Mouse (Mus musculus): ENCODE results near the gene Nmd3. TPM values are rescaled to one million over a fixed set of nuclear protein-coding genes. Genes with fewer than 3 reads are reported as not detected.
A peak's percentile ranks its signal among the peaks of the same experiment; 100 is the strongest.

Gene Nmd3
- polyA plus RNA-seq, 1 experiment from 2014 or later: 64.0 TPM

- no peaks in the 10 kb centered on the region for H3K9me3 ChIP-seq (ENCODE audit: low read length)
- peak overlapping the region; percentile 88 for H3K4me2 ChIP-seq (ENCODE audit: low read depth, low read length)
- TF ChIP-seq EP300 (IDR thresholded peaks at IDR 0.05; ENCODE audit: low read depth): no peak
- WGBS (ENCODE audit: insufficient replicate concordance): 31% methylated on average over 7 of the region's 7 CpGs
- peaks cover 6% of the 10 kb centered on the region; the same call in 1 of the 2 replicates for H3K4me1 ChIP-seq (ENCODE audit: insufficient read depth)
- peak overlapping the region; percentile 91 for H3K9ac ChIP-seq (replicated peaks)
- no peaks in the 10 kb centered on the region for H3K27me3 ChIP-seq (ENCODE audit: insufficient read depth, low read length)
- H3K27ac ChIP-seq (ENCODE audit: low read depth): peak overlapping the region; percentile 94; the same call in 1 of the 2 replicates
- H3K36me3 ChIP-seq (replicated peaks; ENCODE audit: insufficient read depth, low read length): peaks cover 5% of the 10 kb centered on the region; the same call in 1 of the 2 replicates
- H3K4me3 ChIP-seq (ENCODE audit: low read depth, low read length): peak overlapping the region; percentile 83
- ATAC-seq (no peak), DNase-seq (no peak)
These were observed 1.4 kb downstream of the Nmd3 start for GRCm38 (mm10) chr3:69723161-69723560.

GRCm38 (mm10) chr3:69730930-69731329 lies 9.1 kb downstream of the Nmd3 start:
- DNase-seq (no peak), ATAC-seq (no peak)
- peaks cover 38% of the 10 kb centered on the region for H3K36me3 ChIP-seq (replicated peaks; ENCODE audit: insufficient read depth, low read length)
- no peak overlapping the region for H3K4me3 ChIP-seq (ENCODE audit: low read depth, low read length)
- no peaks in the 10 kb centered on the region for H3K9me3 ChIP-seq (ENCODE audit: low read length)
- no peaks in the 10 kb centered on the region for H3K4me1 ChIP-seq (ENCODE audit: insufficient read depth)
- no peak overlapping the region for H3K9ac ChIP-seq (replicated peaks)
- H3K27me3 ChIP-seq (ENCODE audit: insufficient read depth, low read length): no peaks in the 10 kb centered on the region
- no peak overlapping the region for H3K4me2 ChIP-seq (ENCODE audit: low read depth, low read length)
- no peak for TF ChIP-seq EP300 (IDR thresholded peaks at IDR 0.05; ENCODE audit: low read depth)
- TF ChIP-seq CTCF (IDR thresholded peaks at IDR 0.05; ENCODE audit: low read depth): no peak
- H3K27ac ChIP-seq (ENCODE audit: low read depth): no peak overlapping the region

- ATAC-seq (no peak), DNase-seq (no peak)
- no peaks in the 10 kb centered on the region for H3K4me1 ChIP-seq (ENCODE audit: insufficient read depth)
- no peaks in the 10 kb centered on the region for H3K9me3 ChIP-seq (ENCODE audit: low read length)
- no peak overlapping the region for H3K27ac ChIP-seq (ENCODE audit: low read depth)
- no peak overlapping the region for H3K4me3 ChIP-seq (ENCODE audit: low read depth, low read length)
- H3K27me3 ChIP-seq (ENCODE audit: insufficient read depth, low read length): no peaks in the 10 kb centered on the region
- WGBS (ENCODE audit: insufficient replicate concordance): 84% methylated on average over 2 of the region's 2 CpGs
- TF ChIP-seq CTCF (IDR thresholded peaks at IDR 0.05; ENCODE audit: low read depth): no peak
- no peak for TF ChIP-seq EP300 (IDR thresholded peaks at IDR 0.05; ENCODE audit: low read depth)
- no peak overlapping the region for H3K4me2 ChIP-seq (ENCODE audit: low read depth, low read length)
- no peak overlapping the region for H3K9ac ChIP-seq (replicated peaks)
- peaks cover 38% of the 10 kb centered on the region for H3K36me3 ChIP-seq (replicated peaks; ENCODE audit: insufficient read depth, low read length)
These were observed 12.2 kb downstream of the Nmd3 start for GRCm38 (mm10) chr3:69733939-69734338.

- TF ChIP-seq CTCF (IDR thresholded peaks at IDR 0.05; ENCODE audit: low read depth) (no peak), EP300 (IDR thresholded peaks at IDR 0.05; ENCODE audit: low read depth) (no peak)
- DNase-seq: no peak
- no peaks in the 10 kb centered on the region for H3K9me3 ChIP-seq (ENCODE audit: low read length)
- H3K4me3 ChIP-seq (ENCODE audit: low read depth, low read length): no peak overlapping the region
- 73% methylated on average over 3 of the region's 3 CpGs for WGBS (ENCODE audit: insufficient replicate concordance)
- no peak overlapping the region for H3K4me2 ChIP-seq (ENCODE audit: low read depth, low read length)
- no peaks in the 10 kb centered on the region for H3K27me3 ChIP-seq (ENCODE audit: insufficient read depth, low read length)
- H3K9ac ChIP-seq (replicated peaks): no peak overlapping the region
- peaks cover 55% of the 10 kb centered on the region for H3K36me3 ChIP-seq (replicated peaks; ENCODE audit: insufficient read depth, low read length)
- H3K4me1 ChIP-seq (ENCODE audit: insufficient read depth): no peaks in the 10 kb centered on the region
- H3K27ac ChIP-seq (ENCODE audit: low read depth): no peak overlapping the region
- ATAC-seq: no peak
These were observed 33.4 kb downstream of the Nmd3 start for GRCm38 (mm10) chr3:69755192-69755591.

GRCm38 (mm10) chr3:69755968-69756367 lies 34.2 kb downstream of the Nmd3 start:
- TF ChIP-seq CTCF (IDR thresholded peaks at IDR 0.05; ENCODE audit: low read depth) (no peak), EP300 (IDR thresholded peaks at IDR 0.05; ENCODE audit: low read depth) (no peak)
- ATAC-seq (no peak), DNase-seq (no peak)
- H3K4me2 ChIP-seq (ENCODE audit: low read depth, low read length): no peak overlapping the region
- peaks cover 47% of the 10 kb centered on the region for H3K36me3 ChIP-seq (replicated peaks; ENCODE audit: insufficient read depth, low read length)
- H3K4me3 ChIP-seq (ENCODE audit: low read depth, low read length): no peak overlapping the region
- H3K9ac ChIP-seq (replicated peaks): no peak overlapping the region
- no peak overlapping the region for H3K27ac ChIP-seq (ENCODE audit: low read depth)
- 91% methylated on average over 3 of the region's 3 CpGs for WGBS (ENCODE audit: insufficient replicate concordance)
- no peaks in the 10 kb centered on the region for H3K9me3 ChIP-seq (ENCODE audit: low read length)
- H3K27me3 ChIP-seq (ENCODE audit: insufficient read depth, low read length): no peaks in the 10 kb centered on the region
- H3K4me1 ChIP-seq (ENCODE audit: insufficient read depth): no peaks in the 10 kb centered on the region

GRCm38 (mm10) chr3:69756499-69756898 lies 34.7 kb downstream of the Nmd3 start:
- Histone ChIP-seq H3K36me3 (replicated peaks; ENCODE audit: insufficient read depth, low read length) (peaks cover 42% of the 10 kb centered on the region), H3K27ac (ENCODE audit: low read depth) (no peak overlapping the region)

GRCm38 (mm10) chr3:69757456-69757855 lies 35.7 kb downstream of the Nmd3 start:
- 80% methylated on average over 1 of the region's 1 CpGs for WGBS (ENCODE audit: insufficient replicate concordance)
- Histone ChIP-seq H3K9ac (replicated peaks) (no peak overlapping the region), H3K4me1 (ENCODE audit: insufficient read depth) (no peaks in the 10 kb centered on the region), H3K27ac (ENCODE audit: low read depth) (no peak overlapping the region), H3K4me3 (ENCODE audit: low read depth, low read length) (no peak overlapping the region), H3K27me3 (ENCODE audit: insufficient read depth, low read length) (no peaks in the 10 kb centered on the region), H3K9me3 (ENCODE audit: low read length) (no peaks in the 10 kb centered on the region), H3K4me2 (ENCODE audit: low read depth, low read length) (no peak overlapping the region), H3K36me3 (replicated peaks; ENCODE audit: insufficient read depth, low read length) (peaks cover 34% of the 10 kb centered on the region)
- ATAC-seq: no peak
- DNase-seq: no peak
- TF ChIP-seq CTCF (IDR thresholded peaks at IDR 0.05; ENCODE audit: low read depth): no peak
- TF ChIP-seq EP300 (IDR thresholded peaks at IDR 0.05; ENCODE audit: low read depth): no peak

More at GRCm38 (mm10) chr3:69756499-69756898, 34.7 kb downstream of the Nmd3 start:
- WGBS (ENCODE audit: insufficient replicate concordance): 24% methylated on average over 7 of the region's 7 CpGs
- H3K27me3 ChIP-seq (ENCODE audit: insufficient read depth, low read length): no peaks in the 10 kb centered on the region
- no peaks in the 10 kb centered on the region for H3K4me1 ChIP-seq (ENCODE audit: insufficient read depth)
- no peak overlapping the region for H3K4me2 ChIP-seq (ENCODE audit: low read depth, low read length)
- H3K4me3 ChIP-seq (ENCODE audit: low read depth, low read length): no peak overlapping the region
- TF ChIP-seq CTCF (IDR thresholded peaks at IDR 0.05; ENCODE audit: low read depth): peak; percentile 86
- TF ChIP-seq EP300 (IDR thresholded peaks at IDR 0.05; ENCODE audit: low read depth): no peak
- no peaks in the 10 kb centered on the region for H3K9me3 ChIP-seq (ENCODE audit: low read length)
- peak; percentile 33 for DNase-seq
- H3K9ac ChIP-seq (replicated peaks): no peak overlapping the region
- ATAC-seq: peak; percentile 51; the same call in 1 of the 2 replicates

Data from liver, postnatal 0 days (tissue).